Mouse (Mus musculus) heart, embryonic 14.5 days (tissue): ENCODE measurements around the gene Gclc. TPM values are rescaled to one million over a fixed set of nuclear protein-coding genes. Genes with fewer than 3 reads are reported as not detected.

ENCODE experiments used
- ATAC-seq: fragments of 200-750 bp; cut with Nextera tagmentation; 2 replicates; pipeline ENCODE4 v1.8.0; 2017; ENCODE audit warnings: low read depth, moderate TSS enrichment; ENCODE audit not compliant: insufficient number of reproducible peaks, insufficient read depth, low FRiP score
- H3K27ac ChIP-seq, 2 experiments: fragments of 200-500 bp in 1 of 2; fragments of 300-500 bp in 1 of 2; sonication (generic) in 1 of 2; replicated peaks in 1 of 2; 2 replicates each; pipeline ENCODE4 v1.5.1; 2012 to 2014; ENCODE audit warnings: low read depth in 2 of 2, low read length in 2 of 2, control low read depth in 1 of 2, mild to moderate bottlenecking in 1 of 2, mixed read lengths in 1 of 2; ENCODE audit not compliant: control insufficient read depth in 1 of 2, insufficient read depth in 1 of 2
- H3K27me3 ChIP-seq: fragments of 300-500 bp; sonication (generic); 2 replicates; pipeline ENCODE4 v1.6.1; 2014; ENCODE audit warnings: mild to moderate bottlenecking, low read length, control low read depth; ENCODE audit not compliant: control insufficient read depth, insufficient read depth
- H3K36me3 ChIP-seq: fragments of 300-500 bp; sonication (generic); 2 replicates; pipeline ENCODE4 v1.6.1; 2014; ENCODE audit warnings: mild to moderate bottlenecking, control low read depth, low read length, mixed read lengths; ENCODE audit not compliant: control insufficient read depth, insufficient read depth
- H3K4me1 ChIP-seq, 2 experiments: fragments of 200-500 bp in 1 of 2; fragments of 300-500 bp in 1 of 2; sonication (generic) in 1 of 2; 2 replicates each; pipeline ENCODE4 v1.6.1; 2012 to 2014; ENCODE audit warnings: low read length in 2 of 2, control low read depth in 1 of 2, mixed read lengths in 1 of 2; ENCODE audit not compliant: control insufficient read depth in 2 of 2, insufficient read depth in 2 of 2
- H3K4me2 ChIP-seq: fragments of 300-500 bp; sonication (generic); 2 replicates; pipeline ENCODE4 v1.6.1; 2014; ENCODE audit warnings: mild to moderate bottlenecking, low read length
- H3K4me3 ChIP-seq, 2 experiments: fragments of 200-500 bp in 1 of 2; fragments of 300-500 bp in 1 of 2; sonication (generic) in 1 of 2; 2 replicates each; pipeline ENCODE4 v1.5.1; 2012 to 2014; ENCODE audit warnings: low read length in 2 of 2, mild to moderate bottlenecking in 2 of 2, control low read depth in 1 of 2, low read depth in 1 of 2, moderate library complexity in 1 of 2; ENCODE audit not compliant: control insufficient read depth in 1 of 2, insufficient read depth in 1 of 2
- H3K9ac ChIP-seq: fragments of 300-500 bp; sonication (generic); 2 replicates; pipeline ENCODE4 v1.6.1; 2014; ENCODE audit warnings: mild to moderate bottlenecking, low read length
- H3K9me3 ChIP-seq: fragments of 300-500 bp; sonication (generic); 2 replicates; pipeline ENCODE4 v1.6.1; 2016; ENCODE audit warnings: low read length, control low read depth; ENCODE audit not compliant: control insufficient read depth
- WGBS: fragments of 180-500 bp; shearing (Covaris S2); extraction: QIAGEN DNeasy Blood & Tissue Kit; methylation state at CpG from one replicate; pipeline ENCODE4 v1.1.7; 2014; 5-methylcytosine and 5-hydroxymethylcytosine counted together
- polyA plus RNA-seq: library from polyadenylated mRNA; unstranded; fragments of >200 nt; fragmentation: Nextera tagmentation; extraction: Ambion mirVana; gene quantifications from 2 replicates; pipeline ENCODE4 v1.2.1, GENCODE M21; 2014

Gclc gene
- polyA plus RNA-seq, 1 experiment from 2014 or later = 9.8 TPM

DNA sequence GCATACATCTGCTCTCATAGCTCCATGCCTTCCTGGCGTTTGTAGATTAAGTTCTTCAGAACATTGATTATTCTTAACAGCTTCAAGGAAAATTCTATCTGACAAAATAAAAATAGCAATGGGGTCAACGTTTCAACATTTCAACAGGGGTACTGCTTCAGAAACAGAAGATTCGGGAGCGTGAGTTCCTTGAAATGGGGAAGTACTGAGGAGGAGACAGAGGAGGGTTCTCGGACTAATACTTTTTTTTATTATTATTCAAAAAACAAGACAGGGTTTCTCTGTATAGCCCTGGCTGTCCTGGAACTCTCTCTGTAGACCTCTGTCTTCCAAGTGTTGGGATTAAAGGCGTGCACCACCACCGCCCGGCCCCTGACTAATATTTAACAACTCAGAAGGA is 28.9 kb upstream of the Gclc start:
- H3K4me2 ChIP-seq = no peak overlapping the region
- no peak for ATAC-seq
- WGBS = 79% methylated on average over 8 of the region's 8 CpGs
- no peak overlapping the region for H3K9ac ChIP-seq
- H3K27me3 ChIP-seq = no peaks in the 10 kb centered on the region
- no peaks in the 10 kb centered on the region for H3K36me3 ChIP-seq
- no peaks in the 10 kb centered on the region for H3K9me3 ChIP-seq
- H3K4me3 ChIP-seq = no peak overlapping the region
- peaks cover 0 to 7% of the 10 kb centered on the region in 2 experiments; a peak in 1 of 4 replicates for H3K4me1 ChIP-seq
- H3K27ac ChIP-seq = no peak overlapping the region

DNA sequence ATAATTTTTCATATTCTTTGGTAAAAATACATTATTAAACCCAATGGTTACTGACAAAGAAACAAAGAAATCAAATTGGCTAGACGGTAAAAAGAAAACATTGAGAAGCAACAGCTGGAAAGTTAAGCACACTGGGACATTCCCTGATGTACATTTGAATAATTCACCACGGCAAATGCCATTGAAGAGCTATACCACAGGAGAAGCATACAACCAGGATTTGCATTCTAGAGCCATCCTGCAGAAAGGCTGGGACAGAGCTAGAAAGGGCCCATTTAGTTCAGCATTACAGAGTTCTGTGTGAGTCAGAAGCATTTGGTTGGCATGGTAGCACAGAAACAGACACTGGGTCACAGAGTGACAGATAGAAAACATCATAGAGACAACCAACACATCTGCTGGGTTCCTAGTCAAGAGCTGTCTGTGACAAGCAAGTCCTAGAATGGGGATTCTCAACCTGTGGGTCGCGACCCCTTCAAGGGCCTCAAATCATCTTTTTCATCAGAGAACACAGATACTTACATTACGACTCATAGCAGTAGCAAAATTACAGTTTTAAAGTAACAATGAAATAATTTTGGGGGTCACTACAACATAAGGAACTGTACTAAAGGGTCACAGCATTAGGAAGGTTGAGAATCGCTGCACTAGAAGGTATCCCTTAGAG is 28.2 kb upstream of the Gclc start:
- WGBS = 86% methylated on average over 6 of the region's 6 CpGs
- no peak overlapping the region for H3K4me2 ChIP-seq
- H3K27me3 ChIP-seq = no peaks in the 10 kb centered on the region
- H3K4me3 ChIP-seq = no peak overlapping the region
- ATAC-seq = no peak
- no peaks in the 10 kb centered on the region for H3K9me3 ChIP-seq
- H3K4me1 ChIP-seq = peaks cover 0 to 7% of the 10 kb centered on the region in 2 experiments; a peak in 1 of 4 replicates
- H3K36me3 ChIP-seq = no peaks in the 10 kb centered on the region
- no peak overlapping the region for H3K9ac ChIP-seq
- no peak overlapping the region for H3K27ac ChIP-seq

GRCm38 (mm10) chr9:77727012-77727411 is 27.3 kb upstream of the Gclc start:
- H3K27me3 ChIP-seq = no peaks in the 10 kb centered on the region
- no peak overlapping the region for H3K4me3 ChIP-seq
- H3K9ac ChIP-seq = no peak overlapping the region
- 82% methylated on average over 2 of the region's 2 CpGs for WGBS
- no peak overlapping the region for H3K4me2 ChIP-seq
- H3K36me3 ChIP-seq = no peaks in the 10 kb centered on the region
- H3K9me3 ChIP-seq = no peaks in the 10 kb centered on the region
- H3K27ac ChIP-seq = no peak overlapping the region
- no peak for ATAC-seq
- H3K4me1 ChIP-seq = peaks cover 0 to 7% of the 10 kb centered on the region in 2 experiments; a peak in 1 of 4 replicates

DNA sequence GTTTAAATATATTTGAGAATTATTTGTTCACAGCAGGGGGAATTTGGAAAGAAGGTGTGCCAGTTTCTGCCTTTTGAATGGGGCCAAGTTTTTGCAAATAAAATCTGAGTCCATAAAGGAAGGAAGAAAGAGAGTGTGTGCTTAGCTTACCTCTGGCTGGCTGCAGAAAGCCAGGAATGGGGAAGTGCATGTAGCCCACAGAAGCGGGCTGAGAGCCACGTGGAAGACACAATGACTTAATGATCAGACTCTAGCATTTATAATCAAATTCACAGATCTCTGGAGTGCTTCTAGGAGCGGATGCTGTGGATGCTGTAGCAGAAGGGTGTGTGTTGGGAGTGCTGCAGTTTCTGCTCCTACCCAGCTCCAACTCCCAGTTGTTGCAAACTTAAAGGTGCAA is 22.3 kb upstream of the Gclc start:
- peaks cover 5% of the 10 kb centered on the region; the same call in 1 of the 2 replicates for H3K9me3 ChIP-seq
- no peak overlapping the region for H3K4me3 ChIP-seq
- H3K27me3 ChIP-seq = no peaks in the 10 kb centered on the region
- H3K36me3 ChIP-seq = no peaks in the 10 kb centered on the region
- H3K4me1 ChIP-seq = no peaks in the 10 kb centered on the region
- WGBS = 52% methylated on average over 3 of the region's 3 CpGs
- H3K27ac ChIP-seq = no peak overlapping the region
- H3K9ac ChIP-seq = no peak overlapping the region
- H3K4me2 ChIP-seq = no peak overlapping the region
- no peak for ATAC-seq

DNA sequence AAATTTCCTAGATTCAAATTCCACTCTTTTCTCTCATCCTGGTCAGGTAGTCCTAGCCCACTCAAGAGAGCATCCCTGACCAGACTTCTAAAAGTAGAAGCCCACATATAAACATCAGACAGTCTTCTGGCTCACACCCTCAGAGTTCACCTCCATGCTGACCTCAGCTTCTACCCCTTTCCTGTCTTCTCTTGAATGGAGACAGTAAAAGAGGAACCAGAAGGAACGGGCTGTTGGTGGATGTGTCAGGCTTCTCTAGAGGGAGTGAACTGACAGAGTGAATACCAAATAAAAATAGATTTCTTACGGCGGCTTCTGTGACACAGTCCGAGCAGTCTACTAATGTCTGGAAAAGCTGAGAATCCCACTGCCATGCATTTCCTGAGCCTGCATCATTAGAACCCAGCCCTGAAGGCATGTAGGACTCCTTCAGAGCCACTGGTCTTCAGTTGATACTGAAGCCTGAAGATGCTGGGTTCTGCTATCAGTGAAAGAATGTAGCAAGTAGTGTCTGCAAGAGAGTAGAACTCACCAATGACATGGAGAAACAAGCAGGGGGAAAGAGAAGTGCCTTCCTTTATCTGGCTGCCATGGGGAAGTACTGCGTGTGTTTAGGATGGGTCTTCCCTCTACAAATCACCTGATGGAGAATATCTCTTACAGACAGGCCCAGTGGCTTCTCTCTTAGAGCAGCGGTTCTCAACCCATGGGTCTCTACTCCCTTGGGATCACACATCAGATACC is 16.9 kb upstream of the Gclc start:
- Histone ChIP-seq H3K36me3 (no peaks in the 10 kb centered on the region), H3K9ac (no peak overlapping the region), H3K27me3 (no peaks in the 10 kb centered on the region), H3K9me3 (peaks cover 5% of the 10 kb centered on the region; the same call in 1 of the 2 replicates), H3K4me2 (no peak overlapping the region), H3K4me3 (no peak overlapping the region), H3K27ac (no peak overlapping the region), H3K4me1 (peaks cover 0 to 4% of the 10 kb centered on the region in 2 experiments; a peak in 2 of 4 replicates)
- 55% methylated on average over 6 of the region's 6 CpGs for WGBS
- no peak for ATAC-seq

- Histone ChIP-seq H3K4me2 (no peak overlapping the region), H3K4me1 (peaks cover 0 to 4% of the 10 kb centered on the region in 2 experiments; a peak in 2 of 4 replicates), H3K36me3 (no peaks in the 10 kb centered on the region), H3K9ac (no peak overlapping the region), H3K9me3 (no peaks in the 10 kb centered on the region), H3K4me3 (no peak overlapping the region), H3K27ac (no peak overlapping the region), H3K27me3 (no peaks in the 10 kb centered on the region)
- no peak for ATAC-seq
- 15% methylated on average over 1 of the region's 1 CpGs for WGBS
These were observed 12.9 kb upstream of the Gclc start for GRCm38 (mm10) chr9:77741452-77741851.

DNA sequence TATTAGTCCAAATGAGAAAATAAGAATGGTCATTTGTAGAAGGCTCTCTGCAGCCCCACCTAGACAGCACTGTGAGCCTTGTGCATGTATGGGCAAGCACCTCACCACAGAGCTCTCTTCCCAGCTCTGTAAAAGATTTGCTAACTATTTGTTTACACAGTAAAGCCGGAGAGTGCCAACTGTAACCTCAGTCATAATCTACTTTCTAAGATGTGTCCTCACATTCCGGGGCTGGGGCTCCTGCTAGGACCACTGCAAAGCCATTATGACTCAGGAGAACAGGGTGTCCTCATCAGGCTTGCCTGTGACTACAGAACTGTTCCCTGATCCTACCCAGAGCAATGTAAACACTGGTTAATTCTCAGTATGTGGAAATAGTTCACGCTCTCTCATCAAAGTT is 9.5 kb upstream of the Gclc start:
- Histone ChIP-seq H3K27ac (no peak overlapping the region), H3K4me1 (peaks cover 0 to 4% of the 10 kb centered on the region in 2 experiments; a peak in 2 of 4 replicates), H3K4me3 (no peak overlapping the region), H3K9me3 (no peaks in the 10 kb centered on the region), H3K27me3 (no peaks in the 10 kb centered on the region), H3K36me3 (no peaks in the 10 kb centered on the region), H3K4me2 (no peak overlapping the region), H3K9ac (no peak overlapping the region)
- no peak for ATAC-seq
- 42% methylated on average over 3 of the region's 3 CpGs for WGBS
